Mouse (Mus musculus) stomach, postnatal 0 days (tissue): Measurements from ENCODE around the gene Hspb7.

Experiments used
- CTCF ChIP-seq: IDR thresholded peaks from 2 replicates; pipeline ENCODE4 v1.5.1; 2016; ENCODE audit warnings: antibody characterized with exemption, low read depth, mild to moderate bottlenecking, moderate library complexity
- EP300 ChIP-seq: optimal IDR thresholded peaks from 2 replicates; pipeline ENCODE3; 2016; ENCODE audit warnings: antibody characterized with exemption

DNA sequence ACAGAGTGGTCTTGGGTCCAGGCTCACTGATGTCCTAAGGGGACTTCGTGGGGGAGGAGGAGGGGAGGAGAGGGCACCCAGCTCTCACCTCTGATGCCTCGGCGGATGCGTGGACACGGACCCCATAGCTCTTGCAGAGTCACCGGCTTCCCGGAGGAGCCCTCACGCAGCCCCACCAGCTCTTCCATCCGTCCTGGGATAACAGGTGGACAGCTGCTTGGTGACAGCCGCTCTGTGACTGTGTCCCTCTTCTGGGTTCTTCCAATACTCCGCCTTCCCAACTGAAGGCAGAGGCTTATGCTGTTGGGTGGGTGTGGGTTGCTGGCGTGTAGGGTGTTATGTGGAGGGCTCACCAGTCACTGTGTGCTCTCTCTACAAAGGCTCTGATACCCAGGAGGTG lies 22.7 kb upstream of the Hspb7 start:
- TF ChIP-seq CTCF (no peak), EP300 (no peak)
